Comparison of ENCODE assay signal across 8 mouse cellular contexts in the genomic region with DNA sequence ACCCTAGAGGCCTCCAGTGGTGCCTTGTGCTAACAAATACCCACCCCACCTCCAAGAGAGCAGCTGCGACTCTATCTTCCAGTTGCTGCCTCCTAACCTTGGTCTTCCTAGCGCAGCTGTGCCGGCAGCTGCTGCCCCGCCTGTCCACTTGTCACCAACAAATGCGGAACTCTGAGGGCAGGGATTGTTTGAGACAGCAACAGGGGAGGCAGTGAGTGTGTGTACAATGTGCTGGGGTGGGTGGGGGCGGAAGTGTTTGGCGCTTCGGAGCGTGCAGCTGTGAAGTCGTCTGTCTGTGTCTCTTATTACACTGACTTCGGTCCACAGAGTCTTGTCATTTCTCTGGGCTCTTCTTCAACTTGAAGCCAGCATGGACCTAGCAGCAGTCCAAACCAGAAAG. TPM values are rescaled to one million over a fixed set of nuclear protein-coding genes. Genes with fewer than 3 reads are reported as not detected.
A peak's percentile ranks its signal among the peaks of the same experiment; 100 is the strongest.
DNase-seq lines count a peak whose midpoint lies in the region; ATAC-seq and TF ChIP-seq lines count a peak whose summit lies in the region.

No protein-coding gene starts in this region.

- no peak for TF ChIP-seq EP300 in liver, postnatal 0 days (IDR thresholded peaks at IDR 0.05; ENCODE audit: low read depth)

- H3K36me3 ChIP-seq in heart, embryonic 11.5 days (ENCODE audit: control insufficient read depth, insufficient read depth, low read length), result peaks cover 7% of the 10 kb centered on the region
- no peaks in the 10 kb centered on the region for H3K36me3 ChIP-seq in liver, postnatal 0 days (replicated peaks; ENCODE audit: insufficient read depth, low read length)

- no peak overlapping the region for H3K4me3 ChIP-seq in heart, embryonic 11.5 days (ENCODE audit: low read depth, low read length)
- no peak overlapping the region for H3K4me3 ChIP-seq in bone marrow, adult 2 months (replicated peaks; ENCODE audit: control insufficient read depth, low read depth, low read length)
- H3K4me3 ChIP-seq in liver, postnatal 0 days (ENCODE audit: low read depth, low read length), result no peak overlapping the region

- no peak for TF ChIP-seq CTCF in bone marrow, adult 2 months (IDR thresholded peaks at IDR 0.05; ENCODE audit: control insufficient read depth, insufficient read depth, low read length)
- TF ChIP-seq CTCF in liver, postnatal 0 days (IDR thresholded peaks at IDR 0.05; ENCODE audit: low read depth), result no peak

- no peak overlapping the region for H3K9ac ChIP-seq in heart, embryonic 11.5 days (ENCODE audit: low read depth, low read length)
- no peak overlapping the region for H3K9ac ChIP-seq in liver, postnatal 0 days (replicated peaks)

- DNase-seq in heart, adult 18-20 months, result peak; percentile 11 to 42
- peak; percentile 22 for DNase-seq in heart, postnatal 25 days (ENCODE audit: low spot score)
- peak; percentile 56 for DNase-seq in liver, postnatal 0 days
- DNase-seq in urinary bladder, postnatal 4 days (ENCODE audit: low spot score in 2 of 2), result no peak
- no peak for DNase-seq in adrenal gland, postnatal 25 days

- H3K4me1 ChIP-seq in heart, embryonic 11.5 days (ENCODE audit: control insufficient read depth, insufficient read depth, low read length), result no peaks in the 10 kb centered on the region
- H3K4me1 ChIP-seq in bone marrow, adult 2 months (ENCODE audit: control insufficient read depth, insufficient read depth, low read length), result no peaks in the 10 kb centered on the region; the same call in none of the 2 replicates
- peaks cover 4% of the 10 kb centered on the region for H3K4me1 ChIP-seq in liver, postnatal 0 days (ENCODE audit: insufficient read depth)

- no peaks in the 10 kb centered on the region for H3K27me3 ChIP-seq in heart, embryonic 11.5 days (ENCODE audit: control insufficient read depth, insufficient read depth, low read length)
- H3K27me3 ChIP-seq in liver, postnatal 0 days (ENCODE audit: insufficient read depth, low read length), result no peaks in the 10 kb centered on the region

- intact Hi-C loops in heart, postnatal 25 days (cut with DNase I), result no loop called here

- ATAC-seq in heart, embryonic 11.5 days (replicated peaks; ENCODE audit: insufficient number of reproducible peaks, low FRiP score, low TSS enrichment), result no peak
- ATAC-seq in liver, postnatal 0 days, result peak; percentile 41
- ATAC-seq in neutrophil, adult 5-6 weeks (ENCODE audit: extremely low read depth, insufficient number of reproducible peaks, low FRiP score, poor library complexity, severe bottlenecking), result peak; percentile 79

- WGBS in heart, embryonic 11.5 days (ENCODE audit: insufficient replicate concordance), result 58% methylated on average over 11 of the region's 11 CpGs
- WGBS in bone marrow, adult 2 months, result 52% methylated on average over 11 of the region's 11 CpGs
- 28% methylated on average over 11 of the region's 11 CpGs for WGBS in liver, postnatal 0 days (ENCODE audit: insufficient replicate concordance)

- no peaks in the 10 kb centered on the region for H3K9me3 ChIP-seq in heart, embryonic 11.5 days (replicated peaks; ENCODE audit: control insufficient read depth, low read length)
- no peaks in the 10 kb centered on the region for H3K9me3 ChIP-seq in liver, postnatal 0 days (ENCODE audit: low read length)

- no peak overlapping the region for H3K4me2 ChIP-seq in heart, embryonic 11.5 days
- H3K4me2 ChIP-seq in liver, postnatal 0 days (ENCODE audit: low read depth, low read length), result peak overlapping the region; percentile 44

- H3K27ac ChIP-seq in heart, embryonic 11.5 days (ENCODE audit: low read depth, low read length), result no peak overlapping the region
- H3K27ac ChIP-seq in bone marrow, adult 2 months (ENCODE audit: control insufficient read depth, insufficient read depth, low read depth, low read length, poor library complexity), result peak overlapping the region; percentile 16; the same call in 1 of the 2 replicates
- 0 out of 2 replicates have a peak overlapping the region, but pooled peaks have one; percentile 22 for H3K27ac ChIP-seq in liver, postnatal 0 days (ENCODE audit: low read depth)

- TF ChIP-seq POLR2A in bone marrow, adult 2 months (IDR thresholded peaks at IDR 0.05; ENCODE audit: borderline replicate concordance, control insufficient read depth, low read depth, low read length), result peak; percentile 39; the same call in 1 of the 2 replicates

RNA-seq across cellular contexts. Expression of gene Fam8a1, which starts 49.7 kb away (rescaled TPM):
- total RNA-seq in heart, adult 18-20 months (2021), result 10 to 100 TPM; 31.7 to 37.0 TPM
- polyA plus RNA-seq in heart, embryonic 11.5 days (2014; fragmentation: Nextera tagmentation; extraction: Ambion mirVana), result 8.1 and 9.3 TPM in 2 replicates
- polyA plus RNA-seq in bone marrow, adult 2 months (2011; ENCODE audit: insufficient read depth, insufficient read length, low replicate concordance, missing spikeins), result 4.7 and 7.4 TPM in 2 replicates
- 10 to 100 TPM; 31.0 to 37.0 TPM for total RNA-seq in heart, postnatal 25 days (2021)
- 4.4 TPM in 2 replicates for polyA plus RNA-seq in liver, postnatal 0 days (2015; fragmentation: Nextera tagmentation; extraction: Ambion mirVana)
- total RNA-seq in neutrophil, adult 5-6 weeks (2017), result 25.7 and 29.1 TPM in 2 replicates
- 52.3 and 53.6 TPM in 2 replicates for total RNA-seq in adrenal gland, postnatal 25 days (2021)

Comparison
In these comparisons a context has a peak if more than half of its experiments do, and no peak if none do; other contexts are left out.
1. DNase-seq: peak in heart, adult 18-20 months (2 of 2), heart, postnatal 25 days (single experiment) and liver, postnatal 0 days (single experiment); none in urinary bladder, postnatal 4 days (0 of 2) and adrenal gland, postnatal 25 days (single experiment).